Mouse (Mus musculus) liver, postnatal 0 days (tissue): ENCODE results near the gene Slu7.

Experiments
- CTCF ChIP-seq: sonication (generic); IDR thresholded peaks from 2 replicates; pipeline ENCODE4 v1.5.1; 2016; ENCODE audit warnings: antibody characterized with exemption, low read depth
- EP300 ChIP-seq: IDR thresholded peaks from 2 replicates; pipeline ENCODE4 v1.6.1; 2016; ENCODE audit warnings: antibody characterized with exemption, low read depth, mild to moderate bottlenecking

GRCm38 (mm10) chr11:43396246-43396645, 37.3 kb upstream of the Slu7 start:
- TF ChIP-seq CTCF = no peak
- no peak for TF ChIP-seq EP300
